Mouse (Mus musculus): ENCODE results near the gene Rab26.

The Rab26 gene

GRCm38 (mm10) chr17:24545247-24545646, 11.2 kb upstream of the Rab26 start:
- no peak for DNase-seq

GRCm38 (mm10) chr17:24544613-24545012, 10.6 kb upstream of the Rab26 start:
- DNase-seq, result no peak

- peak; percentile 36 for DNase-seq
These were observed 6.4 kb upstream of the Rab26 start for GRCm38 (mm10) chr17:24540375-24540774.

- no peak for DNase-seq
These were observed 4.9 kb upstream of the Rab26 start for GRCm38 (mm10) chr17:24538950-24539349.

GRCm38 (mm10) chr17:24537536-24537935, 3.5 kb upstream of the Rab26 start:
- no peak for DNase-seq

- no peak for DNase-seq
These were observed 1.3 kb upstream of the Rab26 start for GRCm38 (mm10) chr17:24535300-24535699.

GRCm38 (mm10) chr17:24533099-24533992, 664 bp downstream of the Rab26 start:
- DNase-seq, result peak; percentile 89

GRCm38 (mm10) chr17:24532045-24532444, 2.0 kb downstream of the Rab26 start:
- DNase-seq, result no peak

GRCm38 (mm10) chr17:24531064-24531463, 2.9 kb downstream of the Rab26 start:
- no peak for DNase-seq

GRCm38 (mm10) chr17:24530361-24531050, 3.5 kb downstream of the Rab26 start:
- no peak for DNase-seq

- DNase-seq, result no peak
These were observed 4.1 kb downstream of the Rab26 start for GRCm38 (mm10) chr17:24529883-24530282.

- peak; percentile 52 for DNase-seq
These were observed 5.0 kb downstream of the Rab26 start for GRCm38 (mm10) chr17:24529007-24529451.

GRCm38 (mm10) chr17:24528560-24528918, 5.5 kb downstream of the Rab26 start:
- no peak for DNase-seq

GRCm38 (mm10) chr17:24527723-24528559, 6.1 kb downstream of the Rab26 start, which contains the start of gene Traf7:
Gene Traf7 (minus strand): TSS chr17:24527938.
- DNase-seq, result peak; percentile 99

GRCm38 (mm10) chr17:24527315-24527714, 6.7 kb downstream of the Rab26 start:
- DNase-seq, result no peak

GRCm38 (mm10) chr17:24524734-24525133, 9.3 kb downstream of the Rab26 start:
- no peak for DNase-seq

GRCm38 (mm10) chr17:24520450-24520849, 13.6 kb downstream of the Rab26 start:
- no peak for DNase-seq

- peak; percentile 25 for DNase-seq
These were observed 19.4 kb downstream of the Rab26 start for GRCm38 (mm10) chr17:24514270-24515257.

GRCm38 (mm10) chr17:24513609-24514008, 20.4 kb downstream of the Rab26 start:
- DNase-seq, result peak; percentile 49

- no peak for DNase-seq
These were observed 26.1 kb downstream of the Rab26 start for GRCm38 (mm10) chr17:24507806-24508460.

- DNase-seq, result no peak
These were observed 26.8 kb downstream of the Rab26 start for GRCm38 (mm10) chr17:24507129-24507664.
